Mouse (Mus musculus) heart, adult 11 months (tissue): ENCODE measurements around the gene Pitpnc1.
A peak's percentile ranks its signal among the peaks of the same experiment; 100 is the strongest.

Experiments
- DNase-seq: peaks from one replicate; pipeline ENCODE4 v3.0.0; 2022

Gene Pitpnc1

DNA sequence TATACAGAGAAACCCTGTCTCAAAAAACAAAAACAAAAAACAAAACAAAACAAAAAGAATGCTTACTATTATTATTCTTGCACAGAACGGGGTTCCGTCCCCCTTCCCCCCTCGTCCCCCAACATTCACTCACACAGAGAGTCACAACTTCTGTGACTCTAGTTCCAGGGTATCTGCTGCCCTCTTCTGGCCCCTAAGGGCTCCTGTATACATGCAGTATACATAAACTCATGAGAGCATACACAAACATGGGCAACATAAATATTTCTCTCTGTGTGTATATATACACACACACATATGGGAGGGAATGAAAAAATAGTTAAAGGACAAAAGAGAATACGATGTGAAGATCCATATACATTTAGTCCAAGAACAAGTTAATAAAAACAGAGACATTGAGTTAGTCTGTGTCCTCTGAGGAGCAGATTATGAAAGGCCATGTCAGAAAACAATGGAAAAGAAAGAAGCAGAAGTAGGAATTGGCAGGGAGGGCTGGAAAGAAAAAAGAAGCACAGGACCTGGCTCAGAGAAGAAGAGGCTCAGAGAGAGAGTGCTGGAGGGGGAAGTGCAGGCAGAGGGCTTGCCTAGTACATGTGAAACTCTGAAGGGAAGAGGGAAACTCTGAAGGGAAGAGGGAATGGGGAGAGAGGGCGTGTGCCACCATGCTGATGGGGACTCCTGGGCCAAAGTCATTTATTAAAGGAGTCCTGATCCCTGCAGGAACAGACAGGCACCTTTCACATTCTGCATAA lies 68.5 kb downstream of the Pitpnc1 start:
- DNase-seq, result no peak

DNA sequence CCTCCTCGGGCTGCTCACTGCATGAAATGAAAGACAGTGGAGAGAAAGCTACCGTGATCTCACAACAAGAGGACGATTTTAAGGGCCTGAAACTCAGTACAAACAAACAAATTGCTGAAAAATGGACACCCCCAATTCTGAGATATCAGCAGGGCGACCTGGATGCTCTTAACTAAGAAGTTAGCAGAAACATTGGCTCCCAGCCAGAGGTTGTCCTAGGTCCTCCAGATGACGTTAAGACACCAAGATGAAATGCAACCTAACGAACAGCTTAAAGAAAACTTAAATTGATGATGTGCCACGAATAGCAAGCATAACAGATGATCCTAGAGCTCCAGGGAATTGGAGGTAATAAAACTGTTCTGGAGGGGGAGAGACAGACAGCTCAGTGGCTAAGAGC lies 69.7 kb downstream of the Pitpnc1 start:
- DNase-seq, result no peak

- no peak for DNase-seq
Measured at GRCm38 (mm10) chr11:107400005-107400404, 70.5 kb downstream of the Pitpnc1 start.

GRCm38 (mm10) chr11:107397326-107397998 lies 73.0 kb downstream of the Pitpnc1 start:
- no peak for DNase-seq

GRCm38 (mm10) chr11:107394245-107394644 lies 76.3 kb downstream of the Pitpnc1 start:
- DNase-seq, result no peak

DNA sequence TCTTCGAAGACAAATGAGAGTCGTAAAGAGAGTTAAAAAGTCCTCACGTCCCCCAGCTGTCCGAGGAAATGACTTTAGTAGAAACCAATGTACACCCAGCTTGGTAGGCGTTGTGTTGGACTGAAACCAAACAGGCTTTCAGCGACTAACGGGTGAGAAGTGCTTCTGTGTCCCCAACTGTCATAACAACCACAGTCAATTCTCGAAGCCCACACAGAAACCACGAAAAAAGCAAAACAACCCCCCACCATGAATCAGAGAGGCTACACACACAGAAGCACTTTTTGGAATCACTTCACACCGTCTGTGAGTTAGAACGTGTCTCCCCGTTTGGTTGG lies 76.7 kb downstream of the Pitpnc1 start:
- DNase-seq, result no peak

DNA sequence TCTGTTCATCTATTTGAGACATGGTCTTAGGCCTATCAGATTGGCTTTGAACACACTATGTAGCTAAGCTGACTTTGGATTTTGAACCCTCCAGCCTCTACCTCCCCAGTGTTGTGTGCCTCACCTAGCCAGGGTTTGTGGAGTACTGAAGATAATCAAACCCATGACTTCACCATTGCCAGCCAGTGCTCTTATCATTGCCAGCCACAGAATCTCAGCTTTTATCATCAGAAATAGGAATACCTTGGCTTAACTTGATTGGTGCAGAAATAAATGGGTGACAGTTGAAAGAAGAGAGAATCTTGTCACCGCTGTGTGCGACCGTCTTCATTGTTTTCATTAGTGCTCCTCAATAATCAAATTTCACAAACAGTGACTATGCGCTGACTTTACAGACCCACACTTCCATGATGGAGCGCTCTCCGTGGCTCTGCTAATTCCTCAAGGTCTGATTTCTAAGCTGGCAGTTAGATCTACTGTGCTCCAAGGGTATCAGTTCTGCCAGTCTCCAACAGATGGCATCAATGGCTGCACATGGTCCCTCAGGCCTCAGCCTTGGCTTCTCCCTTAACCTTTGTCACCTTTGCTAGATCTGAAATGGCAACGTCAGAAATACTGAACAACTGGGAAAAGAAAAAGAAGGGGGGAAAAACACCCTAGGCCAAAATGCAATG lies 77.2 kb downstream of the Pitpnc1 start:
- DNase-seq, result no peak

DNA sequence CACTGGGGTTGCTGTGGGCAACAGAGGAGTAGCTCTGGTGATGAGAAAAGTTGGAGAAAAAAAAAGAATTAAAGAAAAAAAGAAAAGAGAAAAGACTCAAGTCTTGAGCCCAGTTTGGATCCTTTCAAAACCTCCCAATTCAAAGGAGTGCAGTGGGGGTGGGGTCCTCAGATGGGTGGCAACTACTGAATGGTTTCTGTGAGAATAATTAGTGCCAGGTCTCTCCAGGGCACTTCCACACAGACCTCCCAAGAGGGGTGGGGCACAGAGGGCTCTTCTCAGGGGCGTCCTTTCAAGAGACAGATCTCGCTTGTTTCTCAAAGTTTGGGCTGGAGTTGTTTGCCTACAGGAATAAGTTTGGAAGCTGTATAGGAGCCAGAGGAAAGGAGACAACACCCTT lies 80.0 kb downstream of the Pitpnc1 start:
- DNase-seq, result no peak

- DNase-seq, result no peak
Measured at GRCm38 (mm10) chr11:107390001-107390400, 80.5 kb downstream of the Pitpnc1 start.

DNA sequence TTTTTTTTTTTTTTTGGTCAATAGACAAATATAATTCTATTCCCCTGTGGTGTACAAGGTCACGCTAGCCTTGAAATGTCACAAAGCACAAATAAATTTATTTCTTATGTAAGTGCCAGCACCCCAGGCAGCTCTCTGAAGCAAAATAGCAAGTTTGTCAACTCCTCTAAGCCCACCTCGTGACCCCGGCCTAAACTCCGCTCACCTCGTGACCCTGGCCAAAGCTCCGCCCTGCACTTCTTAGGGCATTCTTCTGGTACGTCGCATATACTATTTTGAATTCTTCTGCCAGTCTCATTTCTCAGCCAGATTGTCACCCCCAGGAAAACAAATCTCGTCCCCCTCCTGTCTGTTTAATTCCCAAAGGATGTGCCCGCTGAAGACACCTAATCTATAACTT lies 84.0 kb downstream of the Pitpnc1 start:
- no peak for DNase-seq

- peak; percentile 83 for DNase-seq
Measured at GRCm38 (mm10) chr11:107385306-107385705, 85.2 kb downstream of the Pitpnc1 start.

- DNase-seq, result peak; percentile 79
Measured at GRCm38 (mm10) chr11:107383985-107384384, 86.5 kb downstream of the Pitpnc1 start.

GRCm38 (mm10) chr11:107379965-107380364 lies 90.5 kb downstream of the Pitpnc1 start:
- peak; percentile 97 for DNase-seq

GRCm38 (mm10) chr11:107379089-107379845 lies 91.2 kb downstream of the Pitpnc1 start:
- DNase-seq, result peak; percentile 99

DNA sequence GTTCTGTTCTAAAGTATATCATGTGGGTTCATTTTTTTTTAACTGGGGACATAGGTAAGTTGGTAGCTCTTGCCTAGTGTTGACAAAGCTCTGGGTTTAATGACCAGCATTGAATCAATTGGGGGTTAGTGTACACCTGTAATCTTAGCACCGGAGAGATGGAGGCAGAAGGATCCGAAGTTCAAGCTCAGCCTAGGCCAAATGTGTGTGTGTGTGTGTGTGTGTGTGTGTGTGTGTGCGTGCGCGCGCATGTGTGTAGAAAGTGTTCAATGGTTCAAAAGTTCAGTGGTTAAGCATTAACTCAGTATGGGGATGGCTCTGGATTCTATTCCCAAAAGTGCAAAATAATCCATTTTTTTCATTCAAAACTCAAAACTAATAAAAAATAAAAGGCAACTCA lies 93.2 kb downstream of the Pitpnc1 start:
- no peak for DNase-seq

- DNase-seq, result peak; percentile 99
Measured at GRCm38 (mm10) chr11:107376272-107376671, 94.2 kb downstream of the Pitpnc1 start.

DNA sequence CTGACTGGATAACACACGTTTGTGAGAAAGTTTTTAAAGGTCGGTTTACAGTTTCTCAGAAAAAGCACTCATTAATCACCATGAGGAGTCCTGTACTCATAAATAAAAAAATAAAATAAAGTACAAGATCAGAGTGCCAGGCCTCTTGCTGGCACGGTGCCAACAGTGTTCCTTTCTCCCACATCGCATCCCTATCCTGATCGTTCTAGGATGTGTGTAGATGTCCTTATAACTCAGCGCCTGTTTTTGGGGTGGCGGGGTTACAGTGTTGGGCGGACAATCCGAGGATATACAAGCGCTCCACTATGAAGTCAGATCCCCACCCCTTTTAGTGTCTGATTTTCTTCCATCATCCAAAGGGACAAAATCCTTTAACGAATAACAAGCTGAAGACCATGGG lies 94.7 kb downstream of the Pitpnc1 start:
- peak; percentile 93 for DNase-seq

- DNase-seq, result peak; percentile 62
Measured at GRCm38 (mm10) chr11:107373569-107373968, 96.9 kb downstream of the Pitpnc1 start.

GRCm38 (mm10) chr11:107373154-107373553 lies 97.3 kb downstream of the Pitpnc1 start:
- DNase-seq, result no peak

- peak; percentile 86 for DNase-seq
Measured at GRCm38 (mm10) chr11:107372688-107373087, 97.8 kb downstream of the Pitpnc1 start.

DNA sequence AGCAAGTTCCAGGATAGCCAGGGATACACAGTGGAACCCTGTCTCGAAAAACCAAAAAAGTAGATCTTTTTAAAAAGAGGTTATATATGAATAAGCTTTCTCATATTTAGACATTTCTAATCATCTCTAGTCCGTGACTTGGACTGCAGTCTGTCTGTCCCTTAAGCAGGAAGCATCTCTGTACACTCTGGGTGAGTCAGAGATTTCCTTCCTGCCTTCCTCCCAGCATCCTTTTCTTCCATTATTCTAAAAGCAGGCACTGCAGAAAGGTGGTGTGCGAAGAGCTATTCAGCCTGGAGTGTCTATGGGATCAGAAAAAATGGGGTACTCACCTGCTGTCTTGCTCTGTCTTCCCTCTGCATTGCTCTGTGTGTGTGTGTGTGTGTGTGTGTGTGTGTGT lies 100.0 kb downstream of the Pitpnc1 start:
- no peak for DNase-seq

GRCm38 (mm10) chr11:107369661-107370060 lies 100.8 kb downstream of the Pitpnc1 start:
- DNase-seq, result no peak
